Mouse (Mus musculus): ENCODE results near the gene Renbp. TPM values are rescaled to one million over a fixed set of nuclear protein-coding genes. Genes with fewer than 3 reads are reported as not detected.

Renbp gene
- polyA plus RNA-seq, 1 experiment = 17.9 TPM

- 62% methylated on average over 6 of the region's 6 CpGs for WGBS
- TF ChIP-seq CTCF (IDR thresholded peaks at IDR 0.05; ENCODE audit: extremely low read depth, insufficient read depth, insufficient read length, insufficient replicate concordance) = no peak
- TF ChIP-seq POLR2A (IDR thresholded peaks at IDR 0.05; ENCODE audit: low read depth, low read length) = no peak
- H3K4me1 ChIP-seq (ENCODE audit: control insufficient read depth, insufficient read depth, insufficient read length) = peaks cover 6% of the 10 kb centered on the region; the same call in 1 of the 2 replicates
- H3K27ac ChIP-seq (ENCODE audit: insufficient read depth, low read length) = no peak overlapping the region
- H3K27me3 ChIP-seq (ENCODE audit: control insufficient read depth, insufficient read depth, low read length) = no peaks in the 10 kb centered on the region
- H3K36me3 ChIP-seq (ENCODE audit: control insufficient read depth, insufficient read depth, low read length) = no peaks in the 10 kb centered on the region
- no peak for DNase-seq (ENCODE audit: low read depth in 1 of 2, low spot score in 2 of 2)
- no peak overlapping the region for H3K4me3 ChIP-seq (ENCODE audit: extremely low read depth, insufficient read depth, insufficient read length)
Observed at GRCm38 (mm10) chrX:73881463-73881862, 49.2 kb downstream of the Renbp start.

GRCm38 (mm10) chrX:73881036-73881427, 49.6 kb downstream of the Renbp start:
- peaks cover 6% of the 10 kb centered on the region; the same call in 1 of the 2 replicates for H3K4me1 ChIP-seq (ENCODE audit: control insufficient read depth, insufficient read depth, insufficient read length)
- TF ChIP-seq CTCF (IDR thresholded peaks at IDR 0.05; ENCODE audit: extremely low read depth, insufficient read depth, insufficient read length, insufficient replicate concordance) = no peak
- no peak for TF ChIP-seq POLR2A (IDR thresholded peaks at IDR 0.05; ENCODE audit: low read depth, low read length)
- H3K27ac ChIP-seq (ENCODE audit: insufficient read depth, low read length) = no peak overlapping the region
- DNase-seq (ENCODE audit: low read depth in 1 of 2, low spot score in 2 of 2) = no peak
- 41% methylated on average over 16 of the region's 16 CpGs for WGBS
- H3K36me3 ChIP-seq (ENCODE audit: control insufficient read depth, insufficient read depth, low read length) = no peaks in the 10 kb centered on the region
- peak overlapping the region; percentile 77; the same call in 1 of the 2 replicates for H3K4me3 ChIP-seq (ENCODE audit: extremely low read depth, insufficient read depth, insufficient read length)
- H3K27me3 ChIP-seq (ENCODE audit: control insufficient read depth, insufficient read depth, low read length) = no peaks in the 10 kb centered on the region

GRCm38 (mm10) chrX:73880194-73881035, 50.2 kb downstream of the Renbp start:
- WGBS = 21% methylated on average over 35 of the region's 48 CpGs
- TF ChIP-seq CTCF (IDR thresholded peaks at IDR 0.05; ENCODE audit: extremely low read depth, insufficient read depth, insufficient read length, insufficient replicate concordance) (no peak), POLR2A (IDR thresholded peaks at IDR 0.05; ENCODE audit: low read depth, low read length) (no peak)
- peak overlapping the region; percentile 77 for H3K4me3 ChIP-seq (ENCODE audit: extremely low read depth, insufficient read depth, insufficient read length)
- peak; percentile 15 to 59 for DNase-seq (ENCODE audit: low read depth in 1 of 2, low spot score in 2 of 2)
- H3K27me3 ChIP-seq (ENCODE audit: control insufficient read depth, insufficient read depth, low read length) = no peaks in the 10 kb centered on the region
- H3K4me1 ChIP-seq (ENCODE audit: control insufficient read depth, insufficient read depth, insufficient read length) = peaks cover 6% of the 10 kb centered on the region; the same call in 1 of the 2 replicates
- no peak overlapping the region for H3K27ac ChIP-seq (ENCODE audit: insufficient read depth, low read length)
- H3K36me3 ChIP-seq (ENCODE audit: control insufficient read depth, insufficient read depth, low read length) = no peaks in the 10 kb centered on the region

- no peak overlapping the region for H3K4me3 ChIP-seq (ENCODE audit: extremely low read depth, insufficient read depth, insufficient read length)
- no peaks in the 10 kb centered on the region for H3K36me3 ChIP-seq (ENCODE audit: control insufficient read depth, insufficient read depth, low read length)
- 49% methylated on average over 1 of the region's 1 CpGs for WGBS
- no peak for TF ChIP-seq CTCF (IDR thresholded peaks at IDR 0.05; ENCODE audit: extremely low read depth, insufficient read depth, insufficient read length, insufficient replicate concordance)
- TF ChIP-seq POLR2A (IDR thresholded peaks at IDR 0.05; ENCODE audit: low read depth, low read length) = no peak
- no peak overlapping the region for H3K27ac ChIP-seq (ENCODE audit: insufficient read depth, low read length)
- DNase-seq (ENCODE audit: low read depth in 1 of 2, low spot score in 2 of 2) = no peak
- peaks cover 6% of the 10 kb centered on the region; the same call in 1 of the 2 replicates for H3K4me1 ChIP-seq (ENCODE audit: control insufficient read depth, insufficient read depth, insufficient read length)
- H3K27me3 ChIP-seq (ENCODE audit: control insufficient read depth, insufficient read depth, low read length) = no peaks in the 10 kb centered on the region
Observed at GRCm38 (mm10) chrX:73877014-73877413, 53.6 kb downstream of the Renbp start.

- peaks cover 6% of the 10 kb centered on the region; the same call in 1 of the 2 replicates for H3K4me1 ChIP-seq (ENCODE audit: control insufficient read depth, insufficient read depth, insufficient read length)
- no peaks in the 10 kb centered on the region for H3K36me3 ChIP-seq (ENCODE audit: control insufficient read depth, insufficient read depth, low read length)
- no peak for DNase-seq (ENCODE audit: low read depth in 1 of 2, low spot score in 2 of 2)
- WGBS = 75% methylated on average over 2 of the region's 2 CpGs
- no peak overlapping the region for H3K4me3 ChIP-seq (ENCODE audit: extremely low read depth, insufficient read depth, insufficient read length)
- no peak overlapping the region for H3K27ac ChIP-seq (ENCODE audit: insufficient read depth, low read length)
- H3K27me3 ChIP-seq (ENCODE audit: control insufficient read depth, insufficient read depth, low read length) = no peaks in the 10 kb centered on the region
- no peak for TF ChIP-seq CTCF (IDR thresholded peaks at IDR 0.05; ENCODE audit: extremely low read depth, insufficient read depth, insufficient read length, insufficient replicate concordance)
Observed at GRCm38 (mm10) chrX:73875881-73876280, 54.8 kb downstream of the Renbp start.

Other genes starting within 250 kb of the Renbp start
- 18.7 and 23.9 TPM in 2 replicates for gene Bcap31, start 214.7 kb downstream of the Renbp start, polyA plus RNA-seq (2012; rRNA removed)
- 45.8 and 51.7 TPM in 2 replicates for gene Abcd1, start 214.3 kb downstream of the Renbp start, polyA plus RNA-seq (2012; rRNA removed)
- 0.62 and 1.2 TPM in 2 replicates for gene Plxnb3, start 173.8 kb downstream of the Renbp start, polyA plus RNA-seq (2012; rRNA removed)
- gene Srpk3, start 156.4 kb downstream of the Renbp start, polyA plus RNA-seq (2012; rRNA removed) = 109 and 119 TPM in 2 replicates
- gene Idh3g, start 144.0 kb downstream of the Renbp start, polyA plus RNA-seq (2012; rRNA removed) = 170 TPM in 2 replicates
- gene Ssr4, start 143.8 kb downstream of the Renbp start, polyA plus RNA-seq (2012; rRNA removed) = 138 and 141 TPM in 2 replicates
- gene Pdzd4, start 105.9 kb downstream of the Renbp start, polyA plus RNA-seq (2012; rRNA removed) = 2.4 TPM in 2 replicates
- gene Avpr2, start 38.7 kb downstream of the Renbp start, polyA plus RNA-seq (2012; rRNA removed) = 0.05 and 0.07 TPM in 2 replicates
- gene L1cam, start 34.7 kb downstream of the Renbp start, polyA plus RNA-seq (2012; rRNA removed) = 4.4 and 5.5 TPM in 2 replicates
- 289 and 344 TPM in 2 replicates for gene Arhgap4, start 9.0 kb downstream of the Renbp start, polyA plus RNA-seq (2012; rRNA removed)
- 36.8 and 42.8 TPM in 2 replicates for gene Naa10, start 8.9 kb downstream of the Renbp start, polyA plus RNA-seq (2012; rRNA removed)
- gene Hcfc1, start 35.5 kb upstream of the Renbp start, polyA plus RNA-seq (2012; rRNA removed) = 71.1 and 88.1 TPM in 2 replicates
- 159 and 239 TPM in 2 replicates for gene Irak1, start 93.1 kb upstream of the Renbp start, polyA plus RNA-seq (2012; rRNA removed)
- gene Opn1mw, start 196.6 kb upstream of the Renbp start, polyA plus RNA-seq (2012; rRNA removed) = not detected in 2 replicates
- gene Mecp2, start 204.5 kb upstream of the Renbp start, polyA plus RNA-seq (2012; rRNA removed) = 5.5 and 6.1 TPM in 2 replicates
- not detected in 2 replicates for gene Tex28, start 237.0 kb upstream of the Renbp start, polyA plus RNA-seq (2012; rRNA removed)
- gene Tktl1, start 246.4 kb upstream of the Renbp start, polyA plus RNA-seq (2012; rRNA removed) = 0.07 and 0.11 TPM in 2 replicates

Data from spleen, adult 2 months (tissue).